Mouse (Mus musculus) urinary bladder, adult 2 months (tissue): Measurements from ENCODE around the gene Aspm. TPM values are rescaled to one million over a fixed set of nuclear protein-coding genes. Genes with fewer than 3 reads are reported as not detected.

Experiments
- DNase-seq: peaks from one replicate; pipeline ENCODE4 v3.0.0; 2022; ENCODE audit warnings: low spot score
- polyA plus RNA-seq: library from polyadenylated mRNA; depleted of rRNA; stranded (reverse); fragments of >200 nt; gene quantifications from 2 replicates; pipeline ENCODE4 v1.2.3, GENCODE M21; 2012; rRNA removed

Aspm gene
- polyA plus RNA-seq, 1 experiment = 0.40 TPM

- no peak for DNase-seq
These were observed 46.7 kb downstream of the Aspm start, which contains the start of gene F13b for GRCm38 (mm10) chr1:139501258-139501752. Gene F13b, plus strand, starts transcription at chr1:139501702.

- DNase-seq = no peak
These were observed 60.0 kb downstream of the Aspm start for GRCm38 (mm10) chr1:139514556-139514955.

Other genes starting within 250 kb of the Aspm start
- 0.15 TPM in 1 of 2 replicates, not detected in the other for gene Crb1, start 77.7 kb upstream of the Aspm start, polyA plus RNA-seq
- 6.5 and 7.5 TPM in 2 replicates for gene Zbtb41, start 32.5 kb upstream of the Aspm start, polyA plus RNA-seq
- not detected in 2 replicates for gene F13b, start 46.9 kb downstream of the Aspm start, polyA plus RNA-seq
- gene Cfhr1, start 105.5 kb downstream of the Aspm start, polyA plus RNA-seq = not detected in 2 replicates